Mouse (Mus musculus): ENCODE measurements around the gene Slc1a7.

The Slc1a7 gene

DNA sequence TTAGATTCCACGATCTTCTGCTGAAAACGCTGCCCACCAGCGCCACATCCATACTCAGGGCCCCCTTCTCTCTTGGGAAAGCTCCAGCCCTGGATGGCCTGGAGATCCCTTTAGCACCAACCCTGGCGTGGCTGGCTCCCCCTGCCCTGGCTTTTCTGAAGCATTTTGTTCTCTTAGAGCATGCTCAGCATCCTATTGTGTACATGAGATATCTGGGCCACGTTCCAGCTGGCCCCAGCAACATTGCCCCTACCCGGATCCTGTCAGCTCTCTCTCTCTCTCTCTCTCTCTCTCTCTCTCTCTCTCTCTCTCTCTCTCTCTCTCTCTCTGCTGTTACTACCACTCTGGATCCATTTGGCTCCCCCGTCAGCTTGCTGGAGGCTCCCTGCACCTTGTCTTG lies 37.2 kb downstream of the Slc1a7 start:
- no peak for ATAC-seq (ENCODE audit: insufficient number of reproducible peaks, low FRiP score, low TSS enrichment)

DNA sequence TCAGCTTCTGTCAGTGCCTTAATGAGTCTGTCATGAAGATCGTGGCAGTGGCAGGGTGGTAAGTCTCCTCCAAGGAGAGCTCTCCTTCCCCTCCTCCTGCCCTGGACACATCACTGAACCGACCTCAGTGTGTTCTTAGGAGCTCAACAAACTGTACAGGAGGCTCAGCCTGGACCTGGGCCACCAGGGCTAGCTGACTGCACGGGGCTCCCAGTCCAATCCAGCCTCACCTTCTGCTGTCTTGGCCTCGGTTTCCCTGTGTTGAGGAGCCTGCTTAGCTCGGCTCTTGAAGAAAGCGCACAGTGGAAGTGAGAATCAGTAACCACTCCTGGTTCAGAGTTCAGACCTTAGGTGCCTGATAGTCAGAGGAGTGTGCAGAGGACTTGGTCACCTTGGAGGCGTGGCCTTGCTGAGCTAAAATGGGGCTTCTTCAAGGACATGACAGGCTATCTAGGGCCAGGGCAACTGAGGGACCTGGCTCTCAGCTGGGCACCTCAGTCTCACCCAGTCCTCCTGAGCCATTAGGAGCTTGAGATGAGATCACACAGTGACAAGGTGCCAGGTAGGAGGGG lies 39.5 kb downstream of the Slc1a7 start:
- ATAC-seq (ENCODE audit: insufficient number of reproducible peaks, low FRiP score, low TSS enrichment) = no peak

DNA sequence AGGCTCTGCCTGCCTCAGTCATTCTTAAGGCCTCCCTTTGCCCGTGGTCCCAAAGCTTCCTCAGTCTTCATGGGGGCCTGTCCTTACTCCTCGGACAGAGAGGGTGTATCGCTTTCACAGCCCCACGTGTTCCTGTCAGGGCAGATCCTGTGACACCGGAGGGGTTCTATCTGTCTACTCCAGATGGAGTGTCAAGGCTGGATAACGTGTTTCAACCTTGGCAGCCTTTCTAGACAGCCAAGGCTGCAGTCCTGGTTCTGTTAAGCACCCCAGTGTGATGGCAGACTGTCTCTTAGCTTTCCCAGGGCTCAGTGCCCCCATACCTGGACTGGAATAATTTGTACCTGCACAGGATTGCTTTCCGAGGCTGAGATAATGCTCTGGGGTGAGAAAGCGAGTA lies 40.4 kb downstream of the Slc1a7 start:
- ATAC-seq (ENCODE audit: insufficient number of reproducible peaks, low FRiP score, low TSS enrichment) = peak; percentile 34; the same call in 1 of the 2 replicates

DNA sequence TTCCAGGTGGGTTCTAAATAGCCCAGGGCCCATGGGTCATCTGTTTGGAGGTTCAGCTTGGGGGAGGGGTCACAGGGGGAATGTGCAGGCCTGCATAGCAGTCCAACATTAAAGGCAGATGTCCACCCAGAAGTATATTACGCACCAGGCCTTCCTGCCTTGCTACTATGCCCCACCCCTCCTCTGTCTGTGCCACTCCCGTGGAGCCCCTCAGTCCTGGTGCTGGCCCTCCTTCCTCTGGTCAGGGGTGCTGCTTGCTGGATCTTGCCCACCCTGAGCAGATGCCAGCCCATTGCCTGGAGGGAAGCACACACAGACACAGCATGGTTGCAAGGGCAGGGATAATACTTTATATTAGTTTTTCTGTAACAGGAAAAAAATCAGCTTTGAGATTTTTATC lies 46.3 kb downstream of the Slc1a7 start:
- ATAC-seq (ENCODE audit: insufficient number of reproducible peaks, low FRiP score, low TSS enrichment) = no peak

DNA sequence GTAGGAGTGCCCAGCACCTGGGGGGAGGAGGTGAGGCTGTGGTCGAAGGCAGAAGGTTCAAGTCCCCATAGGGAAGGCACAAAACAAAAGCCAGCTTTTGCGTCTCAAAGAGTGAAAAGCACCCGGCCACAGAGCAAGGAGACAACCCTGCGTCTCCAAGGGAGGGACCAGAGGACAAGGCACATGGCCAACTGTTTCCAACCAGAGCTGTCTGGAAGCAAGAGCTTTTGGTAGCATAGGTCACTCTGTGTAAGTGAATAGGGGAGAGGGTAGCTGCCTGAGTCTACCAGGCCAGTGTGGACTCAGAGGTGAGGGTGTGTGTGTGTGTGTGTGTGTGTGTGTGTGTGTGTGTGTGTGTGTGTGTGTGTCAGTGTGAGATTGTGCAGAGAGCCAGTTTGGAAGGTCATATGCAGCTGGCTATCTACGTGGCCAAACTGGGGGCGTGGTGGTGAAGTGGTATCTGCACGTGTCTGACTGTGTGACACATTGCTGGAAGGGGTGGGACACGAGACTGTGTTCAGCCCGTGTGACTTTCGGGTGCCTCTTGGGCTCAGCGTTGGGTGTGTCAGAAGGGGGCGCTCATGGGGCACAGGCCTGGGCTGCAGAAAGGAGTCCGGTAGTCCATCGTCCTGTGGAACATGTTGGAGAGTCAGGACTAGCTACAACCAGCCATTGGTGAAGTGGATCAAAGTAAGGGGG lies 47.1 kb downstream of the Slc1a7 start:
- no peak for ATAC-seq (ENCODE audit: insufficient number of reproducible peaks, low FRiP score, low TSS enrichment)

DNA sequence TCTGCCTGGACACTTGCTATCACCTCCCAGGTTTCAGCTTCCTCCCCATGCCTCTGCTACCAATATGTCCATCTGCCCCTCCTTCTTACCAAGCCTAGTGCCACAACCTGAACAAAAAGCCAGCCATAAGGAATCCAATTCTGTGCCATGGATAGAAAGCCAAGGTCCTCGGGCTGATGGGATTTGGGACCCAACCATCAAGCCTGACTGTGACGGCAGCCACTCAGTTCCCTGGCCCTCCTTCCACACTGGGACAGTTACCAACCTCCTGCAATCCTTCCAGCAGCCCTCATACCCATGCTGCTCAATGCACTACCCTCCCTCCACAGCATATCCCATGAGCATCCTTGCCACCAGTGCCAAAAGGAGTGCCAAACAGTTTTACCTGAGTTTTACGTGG lies 48.2 kb downstream of the Slc1a7 start:
- ATAC-seq (ENCODE audit: insufficient number of reproducible peaks, low FRiP score, low TSS enrichment) = no peak

DNA sequence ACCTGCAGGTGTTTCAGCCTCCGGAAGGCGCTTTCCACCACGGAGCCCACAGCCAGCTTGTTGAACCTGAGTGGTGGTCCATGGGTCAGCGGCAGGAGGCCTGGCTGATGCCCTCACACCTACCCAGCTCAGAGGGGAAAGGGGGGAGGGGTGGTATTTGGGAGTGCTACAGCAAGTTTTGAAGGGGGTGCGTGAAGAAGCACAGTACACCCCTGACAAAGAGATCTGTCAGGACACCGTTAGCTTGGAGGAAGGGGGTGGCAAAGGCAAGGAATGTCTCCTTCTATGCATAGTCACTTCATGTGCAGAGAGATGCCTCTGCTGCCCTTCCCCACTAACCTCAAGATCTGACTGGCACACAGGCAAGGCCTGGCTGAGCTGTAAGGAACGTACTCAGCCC lies 49.7 kb downstream of the Slc1a7 start:
- ATAC-seq (ENCODE audit: insufficient number of reproducible peaks, low FRiP score, low TSS enrichment) = no peak

- ATAC-seq (ENCODE audit: insufficient number of reproducible peaks, low FRiP score, low TSS enrichment) = no peak
Measured at GRCm38 (mm10) chr4:108018241-108018923, 50.2 kb downstream of the Slc1a7 start.

- no peak for ATAC-seq (ENCODE audit: insufficient number of reproducible peaks, low FRiP score, low TSS enrichment)
Measured at GRCm38 (mm10) chr4:108018961-108019921, 51.1 kb downstream of the Slc1a7 start.

DNA sequence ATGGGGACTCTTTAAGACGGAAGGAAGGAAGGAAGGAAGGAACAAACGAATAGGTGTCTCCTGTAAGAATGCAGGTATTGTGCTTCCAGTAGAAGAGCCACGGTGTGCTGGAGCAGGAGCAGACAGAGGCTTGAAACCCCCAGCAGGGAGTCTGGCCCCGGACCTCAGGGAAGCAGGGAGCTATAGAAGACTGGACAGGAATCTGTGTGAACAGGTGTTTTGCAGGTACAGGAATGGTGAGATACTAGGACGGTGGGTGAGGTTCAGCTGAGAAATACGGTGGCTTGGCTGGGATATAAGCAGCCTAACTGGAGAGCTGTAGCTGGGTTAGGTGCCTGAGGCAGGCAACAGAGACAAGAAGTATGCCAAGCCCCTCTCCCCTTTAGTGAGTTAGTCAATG lies 52.0 kb downstream of the Slc1a7 start:
- ATAC-seq (ENCODE audit: insufficient number of reproducible peaks, low FRiP score, low TSS enrichment) = no peak

DNA sequence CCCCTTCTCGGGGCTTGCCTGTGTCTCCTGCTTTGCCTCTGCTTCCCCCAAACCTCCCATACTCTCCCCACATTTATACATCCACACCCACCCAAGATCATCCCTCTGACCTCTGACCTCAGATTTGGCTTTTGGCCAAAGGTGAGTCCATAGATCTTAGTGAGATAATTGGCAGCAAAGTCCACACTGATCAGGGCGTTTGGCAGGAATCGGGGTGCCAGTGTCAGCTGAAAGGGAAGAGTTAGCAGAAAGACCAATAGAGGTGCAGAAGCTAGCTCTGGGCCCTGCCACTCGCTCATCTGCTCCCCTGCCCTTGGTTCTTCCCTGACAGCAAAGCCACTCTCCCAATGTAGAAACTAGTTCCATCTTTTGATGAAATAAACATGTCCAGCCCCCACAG lies 55.1 kb downstream of the Slc1a7 start:
- no peak for ATAC-seq (ENCODE audit: insufficient number of reproducible peaks, low FRiP score, low TSS enrichment)

DNA sequence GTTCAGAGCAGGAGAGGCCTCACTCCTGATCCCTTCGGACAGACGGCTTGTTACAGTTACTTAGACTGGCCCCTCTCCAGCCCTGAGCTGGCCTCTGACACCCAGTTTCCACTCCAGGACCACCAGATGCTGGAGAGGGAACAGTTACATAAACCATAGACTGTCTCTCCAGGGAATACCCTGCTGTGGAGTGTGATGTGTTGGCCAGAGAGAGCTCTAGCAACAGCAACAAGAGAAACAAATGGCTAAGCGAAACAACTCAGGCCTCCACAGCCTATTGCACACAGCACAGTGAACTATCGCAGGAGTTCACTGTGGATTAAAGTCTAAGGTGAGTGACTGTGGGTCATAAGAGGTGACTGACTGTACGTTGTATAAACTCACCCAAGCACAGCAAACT lies 56.5 kb downstream of the Slc1a7 start:
- no peak for ATAC-seq (ENCODE audit: insufficient number of reproducible peaks, low FRiP score, low TSS enrichment)

GRCm38 (mm10) chr4:108025269-108025668 lies 57.1 kb downstream of the Slc1a7 start:
- no peak for ATAC-seq (ENCODE audit: insufficient number of reproducible peaks, low FRiP score, low TSS enrichment)

GRCm38 (mm10) chr4:108026193-108026592 lies 58.1 kb downstream of the Slc1a7 start:
- ATAC-seq (ENCODE audit: insufficient number of reproducible peaks, low FRiP score, low TSS enrichment) = no peak

- ATAC-seq (ENCODE audit: insufficient number of reproducible peaks, low FRiP score, low TSS enrichment) = no peak
Measured at GRCm38 (mm10) chr4:108030888-108031501, 62.9 kb downstream of the Slc1a7 start.

GRCm38 (mm10) chr4:108031502-108032351 lies 63.6 kb downstream of the Slc1a7 start:
- 0 out of 2 replicates have a peak, but pooled peaks have one; percentile 15 for ATAC-seq (ENCODE audit: insufficient number of reproducible peaks, low FRiP score, low TSS enrichment)

DNA sequence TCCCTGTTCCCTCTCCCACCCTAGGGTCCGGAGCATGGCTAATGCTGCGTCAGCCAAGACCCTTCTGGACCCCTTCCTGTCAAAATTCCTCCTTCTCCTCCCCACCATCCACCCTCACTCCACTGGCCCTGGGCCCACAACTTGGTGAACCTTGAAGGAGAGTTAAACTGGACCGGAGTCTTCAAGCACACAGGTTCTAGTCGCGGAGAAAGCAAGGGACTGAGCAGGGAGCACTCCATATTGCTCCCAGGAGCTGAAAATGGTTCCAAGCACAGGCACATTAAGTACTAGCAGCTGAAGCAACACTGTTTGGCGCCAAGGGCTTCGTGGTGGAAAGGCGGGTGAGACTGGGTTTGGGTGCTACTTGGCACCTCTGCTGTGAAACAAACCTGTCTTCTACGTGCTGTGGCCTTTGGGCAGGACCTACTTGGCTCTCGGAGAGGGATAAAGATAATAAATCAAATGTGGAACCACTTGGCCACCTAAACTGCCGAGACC lies 64.3 kb downstream of the Slc1a7 start:
- no peak for ATAC-seq (ENCODE audit: insufficient number of reproducible peaks, low FRiP score, low TSS enrichment)

DNA sequence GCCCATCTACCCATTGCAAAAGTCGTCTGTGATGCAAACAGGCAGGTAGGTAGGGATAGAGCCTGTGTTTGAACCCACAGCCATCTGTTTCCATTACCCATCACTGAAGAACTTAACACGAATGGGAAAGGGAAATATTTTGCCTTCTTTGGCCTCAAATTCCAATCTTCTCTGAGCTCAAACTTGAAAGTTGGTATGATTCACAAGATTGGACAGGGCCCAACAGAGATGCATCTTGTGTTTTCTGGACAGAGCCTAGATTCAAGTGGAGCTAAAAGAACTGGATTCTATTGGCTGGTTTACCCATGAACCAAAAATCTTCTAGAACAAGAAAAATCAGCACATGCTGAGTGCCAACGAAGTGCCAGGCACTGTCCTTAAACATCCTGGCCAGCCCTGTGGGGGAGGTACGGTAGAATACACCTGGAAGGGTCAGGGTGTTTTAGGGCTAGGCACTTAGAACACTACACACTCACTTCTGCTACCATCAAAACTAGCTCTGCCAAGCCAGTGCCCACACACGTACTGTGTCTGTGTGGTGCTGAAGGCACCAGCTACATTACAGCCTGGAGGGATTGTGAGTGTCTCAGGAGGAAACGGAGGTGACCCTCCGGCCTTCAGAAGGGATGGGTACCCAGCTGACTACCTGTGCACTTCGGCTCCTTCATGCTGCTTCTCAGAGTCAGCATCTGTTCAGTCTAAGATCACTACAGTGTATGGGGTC lies 65.1 kb downstream of the Slc1a7 start:
- ATAC-seq (ENCODE audit: insufficient number of reproducible peaks, low FRiP score, low TSS enrichment) = no peak
